ENCODE assay signal across 20 mouse cellular contexts in the genomic region with DNA sequence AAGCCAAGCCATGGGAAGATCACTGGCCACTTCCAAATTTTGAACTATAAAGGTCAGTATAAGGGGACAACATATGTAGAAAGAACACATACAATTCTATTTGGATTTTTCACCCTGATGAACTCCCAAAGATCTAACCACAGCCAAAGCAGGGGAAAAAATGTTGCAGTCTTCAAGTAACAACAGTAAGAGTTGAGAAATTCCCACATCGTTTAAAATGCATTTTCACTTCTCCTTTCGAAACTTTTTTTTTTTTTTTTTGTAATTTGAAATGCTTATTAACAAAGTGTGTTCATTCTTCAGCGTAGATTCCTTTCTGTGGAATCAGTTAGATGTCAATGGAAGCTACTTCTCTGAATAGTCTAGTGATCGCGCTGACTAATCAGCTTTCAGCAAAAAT.
DNase-seq lines count a peak whose midpoint lies in the region; ATAC-seq and TF ChIP-seq lines count a peak whose summit lies in the region.
"Had no signal": no experiment of that assay in that cellular context is flagged by ENCODE, and none has a peak within 500 bp of the region (broad histone marks: within the 10 kb centered on the region; RNA-seq: fewer than 3 reads in every experiment).

No protein-coding gene starts in this region.

- 87% methylated on average over 5 of the region's 5 CpGs for WGBS in kidney, adult 2 months

- peak; percentile 29 for DNase-seq in A20 (ENCODE audit: low read depth, low spot score)
- DNase-seq in Muller cell, postnatal 12 days (ENCODE audit: inconsistent ontology term), result peak; percentile 22
- no peak for DNase-seq in cerebellum, postnatal 25 days
- DNase-seq in kidney, adult 2 months, result no peak
- DNase-seq in right cerebral cortex, postnatal 10 days (ENCODE audit: low spot score in 2 of 2), result no peak
- DNase-seq: adrenal gland, adult 2 months; adrenal gland, postnatal 10 days; adrenal gland, postnatal 25 days; cerebellum, adult 11 months; cerebellum, adult 18-20 months; cerebellum, adult 8-10 months; cerebellum, adult 9-11 months; cerebellum, postnatal 14 days had no signal

- H3K36me3 ChIP-seq in kidney, adult 2 months (ENCODE audit: control insufficient read depth, insufficient read depth, low read length), result no peaks in the 10 kb centered on the region
- H3K36me3 ChIP-seq: embryonic facial prominence, embryonic 10.5 days; embryonic facial prominence, embryonic 12.5 days; forebrain, embryonic 12.5 days; G1E had no signal

- TF ChIP-seq CTCF in kidney, adult 2 months (conservative IDR thresholded peaks at IDR 0.05; ENCODE audit: insufficient read depth, insufficient read length, low read depth, low read length), result no peak

- ATAC-seq in megakaryocyte, adult 5-6 weeks (ENCODE audit: poor library complexity, severe bottlenecking), result peak; percentile 40; the same call in 1 of the 2 replicates
- ATAC-seq: forebrain, embryonic 14.5 days; forebrain, embryonic 16.5 days had no signal

- no peaks in the 10 kb centered on the region for H3K4me1 ChIP-seq in kidney, adult 2 months (ENCODE audit: control insufficient read depth, insufficient read depth, low read length)
- H3K4me1 ChIP-seq: embryonic facial prominence, embryonic 10.5 days; embryonic facial prominence, embryonic 12.5 days; forebrain, embryonic 12.5 days had no signal

- no peak for TF ChIP-seq POLR2A in kidney, adult 2 months (IDR thresholded peaks at IDR 0.05; ENCODE audit: low read depth, low read length)

- H3K4me3 ChIP-seq in kidney, adult 2 months (ENCODE audit: insufficient read depth, low read depth, low read length), result no peak overlapping the region
- H3K4me3 ChIP-seq: embryonic facial prominence, embryonic 10.5 days; embryonic facial prominence, embryonic 12.5 days; forebrain, embryonic 12.5 days had no signal

- H3K27me3 ChIP-seq in kidney, adult 2 months (replicated peaks; ENCODE audit: control insufficient read depth, insufficient read depth, low read length), result no peaks in the 10 kb centered on the region
- H3K27me3 ChIP-seq: embryonic facial prominence, embryonic 12.5 days; forebrain, embryonic 12.5 days had no signal

- no peak overlapping the region for H3K27ac ChIP-seq in kidney, adult 2 months (ENCODE audit: insufficient read depth, low read depth, low read length)
- H3K27ac ChIP-seq: embryonic facial prominence, embryonic 10.5 days; embryonic facial prominence, embryonic 12.5 days; forebrain, embryonic 12.5 days had no signal

Comparison
In these comparisons a context has a peak if more than half of its experiments do, and no peak if none do; other contexts are left out.
1. DNase-seq: peak in A20 (single experiment) and Muller cell, postnatal 12 days (single experiment); none in cerebellum, postnatal 25 days (0 of 2), kidney, adult 2 months (single experiment) and right cerebral cortex, postnatal 10 days (0 of 2).